Mouse (Mus musculus): ENCODE measurements around the gene Rbm15. TPM values are rescaled to one million over a fixed set of nuclear protein-coding genes. Genes with fewer than 3 reads are reported as not detected.

The Rbm15 gene
- total RNA-seq (2021) = 10 to 100 TPM; 22.3 TPM
- long read RNA-seq, experiment 1, full-length matches to known transcripts = 7 of 9 reads
- long read RNA-seq, experiment 1, partial matches to known transcripts = 0 of 9 reads
- long read RNA-seq, experiment 1, other reads (novel, unspliced or antisense) = 2 of 9 reads
- long read RNA-seq, experiment 2, full-length matches to known transcripts = 14 of 14 reads
- long read RNA-seq, experiment 2, partial matches to known transcripts = 0 of 14 reads
- long read RNA-seq, experiment 2, other reads (novel, unspliced or antisense) = 0 of 14 reads

DNA sequence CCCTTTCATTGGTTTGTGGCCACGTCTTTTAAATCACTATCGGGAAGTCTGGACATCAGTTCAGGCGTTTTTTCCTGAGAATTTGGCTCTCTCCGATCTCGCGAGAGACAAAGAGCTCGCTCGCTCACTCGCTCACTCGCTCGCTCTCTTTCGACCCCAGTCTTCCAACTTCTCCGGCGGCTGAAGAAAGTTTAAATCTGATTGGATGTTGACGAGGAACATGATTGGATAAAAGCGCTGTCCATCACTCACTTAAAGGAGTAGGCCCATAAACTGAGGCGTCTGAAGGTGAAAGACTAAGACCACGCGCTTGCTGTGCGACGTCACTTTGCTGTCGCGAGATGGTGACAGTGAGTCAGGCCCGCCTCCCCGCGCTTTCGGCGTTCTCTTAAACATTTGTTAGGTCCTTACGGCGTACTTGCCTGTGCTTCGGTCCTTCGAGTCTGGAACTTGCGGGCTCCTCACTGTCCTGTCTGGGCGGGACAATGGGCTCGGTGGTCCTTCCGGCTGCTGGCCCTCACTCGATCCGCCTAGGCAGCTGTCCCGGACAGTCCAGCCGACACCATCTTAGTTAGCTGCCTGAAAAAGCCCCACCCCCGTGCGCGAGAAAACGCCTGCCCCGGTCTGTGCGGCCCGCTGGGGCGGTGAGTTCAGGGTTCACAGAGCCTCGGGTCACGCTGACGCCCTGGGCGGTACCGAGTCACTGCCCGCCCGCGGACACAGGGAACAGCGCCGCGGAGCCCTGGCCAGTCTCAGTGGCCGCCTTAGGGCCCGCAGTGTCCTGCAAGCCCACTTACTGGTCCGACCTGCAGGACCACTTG, at the start of gene Rbm15:
Gene Rbm15, minus strand, starts transcription at position 293 of the 821 bp plus-strand sequence.
- peak within 1 kb of the TSS; percentile 89 for H3K4me3 ChIP-seq
- intact Hi-C loops (cut with DNase I) = loop anchor here (5.0 kb wide), 1 partner anchor 56 kb away; the partner anchor contains the start of gene Lamtor5

DNA sequence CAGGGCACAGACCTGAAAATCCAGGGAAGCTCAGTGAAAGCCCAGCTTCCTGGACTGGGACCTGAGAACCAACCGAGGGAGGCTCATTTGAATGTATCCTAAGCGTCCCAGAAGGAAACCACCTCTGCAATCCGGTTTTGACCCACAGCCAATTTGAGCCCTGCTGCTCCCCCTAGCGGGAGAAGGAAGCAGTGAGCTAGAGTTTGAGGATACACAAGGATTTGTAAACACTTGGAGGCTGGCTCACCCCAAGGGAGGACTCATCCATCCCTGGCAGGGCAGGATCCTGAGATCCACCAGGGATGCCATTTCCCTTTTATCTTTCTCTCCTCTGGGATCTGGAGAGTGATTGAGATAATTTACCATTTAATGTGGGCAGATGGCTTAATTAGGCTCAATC, 45.9 kb upstream of the Rbm15 start:
- H3K27ac ChIP-seq = no peak overlapping the region
- no peak overlapping the region for H3K4me3 ChIP-seq
- peak; percentile 79 for DNase-seq
- TF ChIP-seq CTCF (IDR thresholded peaks at IDR 0.05) = peak; percentile 79
- intact Hi-C loops (cut with DNase I) = no loop called here

More for the DNA sequence above, at the start of gene Rbm15:
- DNase-seq = peak; percentile 98
- peak within 1 kb of the TSS; percentile 97 for H3K27ac ChIP-seq
- TF ChIP-seq CTCF (IDR thresholded peaks at IDR 0.05) = peak; percentile 39

DNA sequence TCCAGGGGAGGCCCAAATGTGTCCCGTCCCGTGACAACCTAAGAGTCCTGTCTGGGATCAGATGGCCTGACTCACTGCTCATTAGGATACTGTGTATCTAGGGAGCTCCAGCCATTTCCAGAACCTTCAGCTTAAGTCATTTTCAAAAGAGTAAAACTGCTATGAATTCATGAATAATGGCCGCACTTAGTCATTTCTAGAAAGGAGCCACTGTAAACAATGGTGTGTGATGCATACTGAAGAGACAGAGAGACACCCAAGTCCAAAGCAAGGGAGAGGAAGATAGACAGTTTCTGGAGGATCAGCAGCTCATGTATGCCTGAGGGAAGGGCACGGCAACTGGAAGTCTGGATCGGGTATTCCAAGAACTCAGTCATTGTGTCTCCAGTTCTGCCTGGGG, 45.2 kb upstream of the Rbm15 start:
- no peak for TF ChIP-seq CTCF (IDR thresholded peaks at IDR 0.05)
- intact Hi-C loops (cut with DNase I) = no loop called here

DNA sequence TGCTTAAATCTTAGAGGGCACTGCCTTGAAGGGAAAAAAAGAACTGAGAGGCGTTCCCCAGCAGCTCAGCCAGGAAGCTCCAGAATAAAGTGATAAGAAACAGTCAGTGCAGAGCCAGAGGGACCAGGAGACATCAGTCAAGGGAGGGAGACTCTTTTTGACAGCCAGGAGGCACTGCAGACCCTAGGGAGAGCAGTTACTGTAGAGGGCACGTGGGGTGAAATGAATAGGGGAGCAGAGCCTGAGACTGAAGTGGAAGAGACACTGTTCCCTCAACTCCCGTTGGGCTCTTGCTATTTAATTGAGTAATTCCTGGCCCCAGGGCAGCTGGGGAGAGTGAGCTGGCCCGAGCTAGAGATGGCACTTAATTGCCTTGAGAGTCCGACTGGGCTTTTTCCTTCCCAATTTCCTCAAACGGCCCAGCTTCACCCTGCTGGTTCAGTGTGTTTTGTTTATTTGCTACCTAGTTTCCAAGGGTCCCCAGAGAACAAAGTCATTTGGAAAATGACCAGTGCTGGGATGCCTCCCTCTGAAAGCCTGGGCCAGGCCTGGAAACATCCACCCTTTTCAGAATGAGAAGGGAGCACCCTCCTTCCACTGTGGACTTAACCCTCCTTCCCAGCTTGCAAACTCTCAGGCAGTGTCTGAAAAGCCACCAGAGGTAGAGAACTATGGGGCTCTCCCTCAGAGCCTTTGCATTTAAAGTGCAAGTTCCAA, 41.6 kb upstream of the Rbm15 start:
- intact Hi-C loops (cut with DNase I) = loop anchor here (5.0 kb wide), 1 partner anchor 143 kb away; the partner anchor contains the start of gene A630076J17Rik
- peak; percentile 51 for TF ChIP-seq CTCF (IDR thresholded peaks at IDR 0.05)
- Histone ChIP-seq H3K4me3 (no peak overlapping the region), H3K27ac (no peak overlapping the region)
- DNase-seq = peak; percentile 33

More for the DNA sequence above, 45.2 kb upstream of the Rbm15 start:
- no peak overlapping the region for H3K4me3 ChIP-seq
- no peak overlapping the region for H3K27ac ChIP-seq
- no peak for DNase-seq

DNA sequence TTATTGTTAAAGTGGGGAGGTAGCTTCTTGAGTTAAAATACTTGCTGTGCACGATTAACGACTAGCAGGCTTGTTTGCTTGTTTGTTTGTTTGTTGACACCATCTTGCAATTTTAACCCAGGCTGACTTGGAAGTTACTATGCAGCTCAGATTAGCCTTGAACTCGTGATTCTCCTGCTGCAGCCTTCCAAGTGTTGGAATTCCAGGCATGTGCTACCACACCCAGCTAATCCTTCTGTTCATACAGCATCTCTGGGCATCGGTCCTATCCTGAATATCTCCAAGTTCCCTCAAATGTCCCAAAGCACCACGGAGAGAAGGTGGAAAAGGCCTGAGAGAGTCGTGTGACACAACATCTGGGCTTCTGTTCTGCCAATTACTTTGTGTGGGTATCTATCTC, 35.7 kb upstream of the Rbm15 start:
- no peak overlapping the region for H3K27ac ChIP-seq
- no peak for DNase-seq
- H3K4me3 ChIP-seq = no peak overlapping the region
- intact Hi-C loops (cut with DNase I) = no loop called here
- TF ChIP-seq CTCF (IDR thresholded peaks at IDR 0.05) = no peak

DNA sequence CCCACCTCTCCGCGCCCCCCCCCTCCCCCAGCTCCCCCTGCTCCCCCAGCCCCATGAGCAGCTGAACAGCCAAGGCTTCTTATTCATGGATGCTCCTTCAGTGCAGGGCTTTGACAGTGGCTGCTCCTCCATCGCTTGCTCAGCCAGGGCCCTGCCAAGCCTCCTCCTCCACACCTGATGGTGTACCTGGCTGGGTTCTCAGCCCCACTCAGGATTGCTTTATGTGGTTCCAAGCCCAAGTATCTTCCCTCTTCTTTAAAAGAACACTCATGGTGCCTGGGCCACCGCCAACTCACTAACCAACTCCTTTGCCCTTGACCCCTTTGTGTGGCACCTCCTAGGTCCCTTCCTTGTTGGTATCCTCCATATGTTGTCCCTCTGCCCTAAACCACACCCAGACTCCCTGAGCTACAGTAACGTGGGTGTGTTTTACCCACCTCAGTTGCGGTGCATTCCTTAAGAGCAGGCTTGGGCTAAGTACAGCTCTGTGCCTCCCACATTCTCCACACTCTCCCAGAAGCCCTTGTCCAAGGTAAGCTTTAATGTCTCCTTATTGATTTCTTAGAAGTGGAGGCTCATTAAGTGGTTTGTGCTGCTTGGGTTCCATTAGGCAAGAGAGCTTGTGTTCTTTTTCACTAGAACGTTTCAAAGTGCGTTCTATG, 34.6 kb upstream of the Rbm15 start:
- Histone ChIP-seq H3K4me3 (no peak overlapping the region), H3K27ac (no peak overlapping the region)
- no peak for DNase-seq
- intact Hi-C loops (cut with DNase I) = no loop called here
- TF ChIP-seq CTCF (IDR thresholded peaks at IDR 0.05) = no peak

DNA sequence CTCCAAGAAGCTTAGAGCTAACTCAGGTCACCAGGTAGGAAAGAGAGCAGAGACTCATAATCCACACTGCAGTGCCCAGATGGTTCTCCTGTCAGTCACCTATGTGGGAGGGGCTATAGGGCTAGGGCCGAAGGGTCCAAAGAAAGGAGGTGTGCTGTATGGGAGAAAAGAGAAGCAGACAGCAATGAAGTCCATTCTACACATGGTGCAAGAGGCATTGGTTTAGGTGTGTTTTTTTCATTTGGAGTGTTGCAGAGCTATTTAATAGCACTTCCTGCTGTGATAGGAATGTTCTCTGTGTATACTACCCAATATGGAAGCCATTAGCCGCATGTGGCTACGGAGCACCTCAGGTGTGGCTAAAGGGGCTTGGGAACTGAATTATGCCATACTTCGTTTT, 31.9 kb upstream of the Rbm15 start:
- no peak overlapping the region for H3K27ac ChIP-seq
- no peak for DNase-seq
- intact Hi-C loops (cut with DNase I) = no loop called here
- no peak for TF ChIP-seq CTCF (IDR thresholded peaks at IDR 0.05)
- no peak overlapping the region for H3K4me3 ChIP-seq

DNA sequence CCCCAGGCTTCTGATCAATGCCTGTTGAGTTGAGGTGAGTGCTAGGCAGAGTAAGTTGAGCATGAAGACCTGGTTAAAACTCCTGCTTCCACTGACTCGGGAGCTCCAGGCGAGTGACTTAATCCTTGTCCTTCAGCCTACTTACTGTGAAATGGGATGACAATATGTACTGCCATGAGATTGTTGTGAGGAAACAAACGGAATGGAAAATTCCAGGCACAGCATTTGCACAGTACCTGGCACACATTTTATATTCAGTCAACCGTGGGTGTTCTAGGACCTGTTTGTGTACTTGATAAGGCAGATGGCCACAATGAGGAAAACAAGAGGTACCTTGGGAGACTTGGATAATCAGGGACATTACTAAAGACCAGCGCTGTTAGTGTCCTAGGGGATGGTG, 29.9 kb upstream of the Rbm15 start:
- H3K4me3 ChIP-seq = no peak overlapping the region
- no peak for DNase-seq
- intact Hi-C loops (cut with DNase I) = no loop called here
- no peak for TF ChIP-seq CTCF (IDR thresholded peaks at IDR 0.05)
- no peak overlapping the region for H3K27ac ChIP-seq

DNA sequence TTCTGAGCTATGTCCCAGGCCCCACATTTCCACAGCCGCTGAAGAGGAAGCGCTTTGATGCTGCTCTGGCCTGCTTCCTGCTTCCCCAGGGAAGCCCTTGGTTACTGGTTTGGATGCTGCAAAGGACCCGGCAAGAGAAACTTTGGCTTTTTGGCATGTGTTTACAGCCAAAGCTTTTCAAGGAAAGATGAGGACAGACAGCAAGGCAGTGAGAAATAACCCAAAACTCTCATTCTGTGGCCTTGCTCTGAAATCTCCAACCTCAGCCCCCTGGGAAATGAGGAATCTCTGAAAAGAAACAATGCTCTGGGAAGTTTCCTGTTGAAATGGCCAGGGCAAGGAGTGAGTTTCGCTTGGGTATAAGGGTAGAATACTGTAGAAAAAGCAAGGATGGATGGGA, 26.9 kb upstream of the Rbm15 start:
- Histone ChIP-seq H3K4me3 (no peak overlapping the region), H3K27ac (peak overlapping the region; percentile 53; the same call in 1 of the 2 replicates)
- no peak for TF ChIP-seq CTCF (IDR thresholded peaks at IDR 0.05)
- intact Hi-C loops (cut with DNase I) = no loop called here
- DNase-seq = no peak

DNA sequence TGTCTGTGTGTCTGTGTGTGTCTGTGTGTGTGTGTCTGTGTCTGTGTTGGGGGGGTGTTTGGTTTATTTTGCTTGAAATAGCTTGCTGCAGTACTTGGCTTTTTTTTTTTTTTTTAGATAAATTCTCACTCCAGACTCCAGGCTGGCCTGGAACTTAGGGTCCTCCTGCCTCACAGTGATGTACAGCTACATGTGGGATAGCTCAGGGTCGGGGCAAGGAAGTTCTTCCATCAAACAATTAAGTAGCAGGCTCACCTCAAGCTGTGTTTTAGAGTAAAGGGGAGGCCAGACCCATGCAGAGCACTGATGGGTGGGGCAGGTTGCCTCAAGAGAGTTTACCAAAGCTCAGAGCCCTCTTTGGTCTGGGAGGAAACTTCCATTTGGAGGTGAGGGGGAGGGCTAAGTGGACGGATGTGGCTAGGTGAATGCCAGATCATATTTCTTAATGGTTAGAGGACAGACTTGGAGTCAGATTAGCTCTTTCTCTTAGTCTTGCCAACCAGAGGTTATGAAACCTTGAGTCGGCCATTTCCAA, 24.3 kb upstream of the Rbm15 start:
- no peak overlapping the region for H3K4me3 ChIP-seq
- DNase-seq = no peak
- H3K27ac ChIP-seq = peak overlapping the region; percentile 83
- intact Hi-C loops (cut with DNase I) = loop anchor here (1.0 kb wide), 1 partner anchor 105 kb away; no protein-coding TSS in a partner anchor
- no peak for TF ChIP-seq CTCF (IDR thresholded peaks at IDR 0.05)

DNA sequence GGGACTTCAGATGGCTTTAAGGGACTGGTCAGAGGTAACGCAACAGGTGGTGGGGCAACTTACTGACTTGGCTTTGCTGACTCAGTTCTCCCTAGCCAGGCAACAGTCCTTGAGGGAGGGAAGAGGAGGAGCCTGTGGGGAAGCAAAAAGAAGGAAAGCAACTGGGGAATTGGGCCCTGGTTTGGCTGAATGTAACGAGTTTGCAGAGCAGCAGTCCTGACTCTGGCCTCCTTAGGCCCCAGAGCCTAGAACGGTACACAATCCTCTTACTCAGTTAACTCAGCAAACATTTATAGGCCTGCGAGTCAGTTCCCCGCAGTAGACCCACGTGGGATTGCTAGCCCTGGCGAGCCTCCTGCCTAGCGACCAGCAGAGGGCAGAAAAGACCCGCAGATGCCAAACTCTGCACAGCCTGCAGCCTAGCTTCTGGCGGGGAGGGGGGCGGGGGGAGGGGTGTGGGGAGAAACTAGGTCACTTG, 23.5 kb upstream of the Rbm15 start:
- intact Hi-C loops (cut with DNase I) = loop anchor here (1.0 kb wide), 1 partner anchor 105 kb away; no protein-coding TSS in a partner anchor
- Histone ChIP-seq H3K4me3 (peak overlapping the region; percentile 50), H3K27ac (peak overlapping the region; percentile 90)
- peak; percentile 92 for DNase-seq
- peak; percentile 76 for TF ChIP-seq CTCF (IDR thresholded peaks at IDR 0.05)
